Mouse (Mus musculus) thymus, postnatal 0 days (tissue): ENCODE measurements around the gene Gm49336. TPM values are rescaled to one million over a fixed set of nuclear protein-coding genes. Genes with fewer than 3 reads are reported as not detected.
A peak's percentile ranks its signal among the peaks of the same experiment; 100 is the strongest.

ENCODE experiments used
- DNase-seq: peaks from one replicate; pipeline ENCODE4 v3.0.0-alpha.2; 2015; ENCODE audit warnings: low spot score
- microRNA counts: library from miRNA; unstranded; fragments of <30 nt; microRNA quantifications from one replicate; lab custom pipeline; 2015
- microRNA-seq: library from miRNA; unstranded; fragments of <30 nt; microRNA quantifications from one replicate; pipeline ENCODE4, GENCODE M21; 2016; ENCODE audit warnings: borderline number of aligned reads
- polyA plus RNA-seq: library from polyadenylated mRNA; unstranded; fragments of >200 nt; fragmentation: Nextera tagmentation; extraction: Ambion mirVana; gene quantifications from 2 replicates; pipeline ENCODE4 v1.2.1, GENCODE M21; 2015

Gene Gm49336
- polyA plus RNA-seq, 1 experiment from 2014 or later, result 40.9 TPM

DNA sequence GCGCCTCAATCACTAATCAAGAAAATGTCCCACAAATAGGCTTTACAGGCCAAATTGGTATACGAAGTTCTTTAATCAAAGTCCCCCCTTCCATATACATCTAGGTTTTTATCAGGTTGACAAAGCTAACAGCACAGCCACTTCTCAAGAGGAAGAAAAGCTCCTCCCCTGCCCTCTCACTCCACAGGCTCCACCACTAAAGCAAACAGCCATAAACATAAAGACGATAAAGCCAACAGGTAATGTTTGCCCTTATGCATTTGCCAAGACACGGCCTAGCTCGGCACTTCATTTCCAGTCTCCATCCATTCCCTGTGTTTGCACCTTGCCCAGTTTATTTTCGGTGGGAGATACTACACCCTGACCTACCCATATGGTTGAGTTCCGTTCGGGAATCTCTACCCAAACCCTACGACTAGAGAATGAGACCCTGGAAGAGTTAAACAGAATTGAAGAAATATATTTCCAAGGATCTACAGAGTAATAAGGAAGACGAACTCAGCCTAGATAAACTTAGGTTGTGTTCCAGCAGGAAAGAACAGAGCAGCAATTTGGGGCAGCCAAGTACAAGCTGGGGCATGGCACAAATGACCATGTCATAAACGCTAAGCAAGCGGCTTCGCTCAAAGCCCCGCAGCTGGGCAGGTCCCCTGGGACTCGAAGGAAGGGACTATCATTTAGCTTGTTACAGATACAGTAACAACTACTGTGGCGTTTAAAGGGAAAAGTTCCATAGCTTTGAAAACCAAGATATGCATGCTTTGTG is 80.3 kb downstream of the Gm49336 start:
- no peak for DNase-seq

GRCm38 (mm10) chr14:60163367-60163766 is 87.9 kb downstream of the Gm49336 start:
- DNase-seq, result no peak

MicroRNAs encoded within 50 kb of the gene (microRNA counts, 519-probe panel; counts per million panel counts)
- 473 counts per million, percentile 71 among the panel's probes with 10 or more counts for microRNA mmu-miR-719 (lab: Ali Mortazavi, UCI)

Small RNA genes within 50 kb of the gene (microRNA-seq; reads per million reads assigned to microRNA genes)
- gene Mir719, result not detected

Other genes with a start within 250 kb of the Gm49336 start
- gene Atp8a2, start 54.3 kb downstream of the Gm49336 start, polyA plus RNA-seq, result 0.80 and 1.4 TPM in 2 replicates
- gene Nupl1, start 76 bp downstream of the Gm49336 start, polyA plus RNA-seq, result not detected in 2 replicates
- gene Mtmr6, start 13.7 kb upstream of the Gm49336 start, polyA plus RNA-seq, result 36.7 and 39.9 TPM in 2 replicates
- 0.01 TPM in 1 of 2 replicates, not detected in the other for gene Amer2, start 121.8 kb upstream of the Gm49336 start, polyA plus RNA-seq